Mouse (Mus musculus) liver, embryonic 13.5 days (tissue): ENCODE measurements at regions not wholly inside any gene's neighbourhood (a gene's known extent, or its start where the extent isn't known, plus 50 kb on each side); places are given as distances from the start of the nearest gene placed in this dataset.

Experiments used
- ATAC-seq: fragments of 200-750 bp; cut with Nextera tagmentation; 2 replicates; pipeline ENCODE4 v1.8.0; 2017; ENCODE audit warnings: low read depth, mild to moderate bottlenecking, moderate number of reproducible peaks, moderate library complexity
- DNase-seq: peaks from one replicate; pipeline ENCODE4 v3.0.0; 2022
- H3K27ac ChIP-seq: fragments of 300-500 bp; sonication (generic); 2 replicates; pipeline ENCODE4 v1.5.1; 2015; ENCODE audit warnings: moderate library complexity, mild to moderate bottlenecking, inconsistent platforms
- H3K27me3 ChIP-seq: fragments of 300-500 bp; sonication (generic); 2 replicates; pipeline ENCODE4 v1.6.1; 2015; ENCODE audit warnings: mild to moderate bottlenecking, inconsistent platforms
- H3K36me3 ChIP-seq: fragments of 300-500 bp; sonication (generic); 2 replicates; pipeline ENCODE4 v1.6.1; 2015; ENCODE audit warnings: mild to moderate bottlenecking, inconsistent platforms
- H3K4me1 ChIP-seq: fragments of 300-500 bp; sonication (generic); replicated peaks from 2 replicates; pipeline ENCODE4 v1.6.1; 2015; ENCODE audit warnings: inconsistent platforms
- H3K4me2 ChIP-seq: fragments of 300-500 bp; sonication (generic); 2 replicates; pipeline ENCODE4 v1.6.1; 2015; ENCODE audit warnings: inconsistent platforms, mild to moderate bottlenecking, moderate library complexity
- H3K4me3 ChIP-seq: fragments of 300-500 bp; sonication (generic); replicated peaks from 2 replicates; pipeline ENCODE4 v1.5.1; 2015; ENCODE audit warnings: mild to moderate bottlenecking, inconsistent platforms
- H3K9ac ChIP-seq: fragments of 300-500 bp; sonication (generic); 2 replicates; pipeline ENCODE4 v1.6.1; 2015; ENCODE audit warnings: mild to moderate bottlenecking, inconsistent platforms
- H3K9me3 ChIP-seq: fragments of 300-500 bp; sonication (generic); replicated peaks from 2 replicates; pipeline ENCODE4 v1.6.1; 2016; ENCODE audit warnings: inconsistent platforms
- WGBS: fragments of 180-500 bp; shearing (Covaris S2); methylation state at CpG from one replicate; pipeline ENCODE4 v1.1.7; 2015; ENCODE audit not compliant: insufficient replicate concordance; 5-methylcytosine and 5-hydroxymethylcytosine counted together

GRCm38 (mm10) chr3:121021126-121021848 is 150.2 kb downstream of the Rwdd3 start:
- no peak for ATAC-seq
- no peaks in the 10 kb centered on the region for H3K27me3 ChIP-seq
- no peaks in the 10 kb centered on the region for H3K4me1 ChIP-seq
- no peak overlapping the region for H3K4me2 ChIP-seq
- no peak overlapping the region for H3K27ac ChIP-seq
- 58% methylated on average over 4 of the region's 4 CpGs for WGBS
- no peak for DNase-seq
- no peak overlapping the region for H3K4me3 ChIP-seq
- H3K9me3 ChIP-seq = no peaks in the 10 kb centered on the region
- no peaks in the 10 kb centered on the region for H3K36me3 ChIP-seq
- no peak overlapping the region for H3K9ac ChIP-seq

- H3K27ac ChIP-seq = no peak overlapping the region
- H3K4me2 ChIP-seq = no peak overlapping the region
- no peak overlapping the region for H3K9ac ChIP-seq
- no peaks in the 10 kb centered on the region for H3K9me3 ChIP-seq
- WGBS = 69% methylated on average over 6 of the region's 6 CpGs
- H3K4me1 ChIP-seq = no peaks in the 10 kb centered on the region
- H3K36me3 ChIP-seq = no peaks in the 10 kb centered on the region
- DNase-seq (no peak), ATAC-seq (no peak)
- H3K27me3 ChIP-seq = no peaks in the 10 kb centered on the region
- H3K4me3 ChIP-seq = no peak overlapping the region
These were observed 162.3 kb downstream of the Rwdd3 start for GRCm38 (mm10) chr3:121009223-121009622.

GRCm38 (mm10) chr3:120983556-120984270 is 187.8 kb downstream of the Rwdd3 start:
- DNase-seq (no peak), ATAC-seq (no peak)
- H3K36me3 ChIP-seq = no peaks in the 10 kb centered on the region
- H3K9ac ChIP-seq = no peak overlapping the region
- no peaks in the 10 kb centered on the region for H3K9me3 ChIP-seq
- WGBS = 57% methylated on average over 17 of the region's 17 CpGs
- no peak overlapping the region for H3K27ac ChIP-seq
- no peaks in the 10 kb centered on the region for H3K4me1 ChIP-seq
- H3K4me2 ChIP-seq = no peak overlapping the region
- H3K4me3 ChIP-seq = no peak overlapping the region
- H3K27me3 ChIP-seq = no peaks in the 10 kb centered on the region

GRCm38 (mm10) chr3:120982795-120983555 is 188.5 kb downstream of the Rwdd3 start:
- no peaks in the 10 kb centered on the region for H3K27me3 ChIP-seq
- H3K36me3 ChIP-seq = no peaks in the 10 kb centered on the region
- ATAC-seq = no peak
- H3K4me2 ChIP-seq = no peak overlapping the region
- no peak for DNase-seq
- no peak overlapping the region for H3K9ac ChIP-seq
- H3K9me3 ChIP-seq = no peaks in the 10 kb centered on the region
- WGBS = 27% methylated on average over 10 of the region's 10 CpGs
- H3K27ac ChIP-seq = no peak overlapping the region
- no peaks in the 10 kb centered on the region for H3K4me1 ChIP-seq
- H3K4me3 ChIP-seq = no peak overlapping the region

- H3K4me2 ChIP-seq = no peak overlapping the region
- no peaks in the 10 kb centered on the region for H3K9me3 ChIP-seq
- no peaks in the 10 kb centered on the region for H3K36me3 ChIP-seq
- ATAC-seq (no peak), DNase-seq (no peak)
- no peak overlapping the region for H3K4me3 ChIP-seq
- H3K27ac ChIP-seq = no peak overlapping the region
- 15% methylated on average over 4 of the region's 4 CpGs for WGBS
- H3K4me1 ChIP-seq = no peaks in the 10 kb centered on the region
- no peak overlapping the region for H3K9ac ChIP-seq
- no peaks in the 10 kb centered on the region for H3K27me3 ChIP-seq
These were observed 189.3 kb downstream of the Rwdd3 start for GRCm38 (mm10) chr3:120982218-120982617.

GRCm38 (mm10) chr3:120970746-120971466 is 200.6 kb downstream of the Rwdd3 start:
- Histone ChIP-seq H3K27ac (no peak overlapping the region), H3K4me2 (no peak overlapping the region)

GRCm38 (mm10) chr3:120946906-120947305 is 224.6 kb downstream of the Rwdd3 start:
- 70% methylated on average over 8 of the region's 8 CpGs for WGBS
- Histone ChIP-seq H3K4me3 (no peak overlapping the region), H3K27ac (no peak overlapping the region), H3K4me2 (no peak overlapping the region), H3K27me3 (no peaks in the 10 kb centered on the region), H3K9ac (no peak overlapping the region), H3K9me3 (no peaks in the 10 kb centered on the region; the same call in 1 of the 2 replicates), H3K4me1 (no peaks in the 10 kb centered on the region), H3K36me3 (no peaks in the 10 kb centered on the region)
- ATAC-seq = no peak
- no peak for DNase-seq

More at GRCm38 (mm10) chr3:120970746-120971466, 200.6 kb downstream of the Rwdd3 start:
- H3K27me3 ChIP-seq = no peaks in the 10 kb centered on the region
- no peaks in the 10 kb centered on the region for H3K36me3 ChIP-seq
- WGBS = 70% methylated on average over 14 of the region's 14 CpGs
- DNase-seq (no peak), ATAC-seq (no peak)
- no peaks in the 10 kb centered on the region for H3K9me3 ChIP-seq
- H3K4me3 ChIP-seq = no peak overlapping the region
- H3K4me1 ChIP-seq = no peaks in the 10 kb centered on the region
- H3K9ac ChIP-seq = no peak overlapping the region

- Histone ChIP-seq H3K9ac (no peak overlapping the region), H3K4me1 (no peaks in the 10 kb centered on the region), H3K27ac (no peak overlapping the region), H3K27me3 (no peaks in the 10 kb centered on the region), H3K36me3 (no peaks in the 10 kb centered on the region), H3K4me3 (no peak overlapping the region), H3K9me3 (no peaks in the 10 kb centered on the region), H3K4me2 (no peak overlapping the region)
- DNase-seq = no peak
- no peak for ATAC-seq
- WGBS = 45% methylated on average over 4 of the region's 4 CpGs
These were observed 237.1 kb downstream of the Rwdd3 start for GRCm38 (mm10) chr3:120934401-120934800.

GRCm38 (mm10) chr3:120920351-120920750 is 251.1 kb downstream of the Rwdd3 start:
- Histone ChIP-seq H3K27ac (no peak overlapping the region), H3K4me3 (no peak overlapping the region), H3K27me3 (no peaks in the 10 kb centered on the region), H3K9me3 (no peaks in the 10 kb centered on the region), H3K4me2 (no peak overlapping the region), H3K9ac (no peak overlapping the region), H3K36me3 (no peaks in the 10 kb centered on the region), H3K4me1 (no peaks in the 10 kb centered on the region)
- DNase-seq (no peak), ATAC-seq (no peak)
- 40% methylated on average over 2 of the region's 2 CpGs for WGBS

GRCm38 (mm10) chr3:120898931-120899330 is 272.6 kb downstream of the Rwdd3 start:
- no peak overlapping the region for H3K27ac ChIP-seq
- H3K9me3 ChIP-seq = 0 out of 2 replicates have a peak, but pooled peaks cover 8% of the 10 kb centered on the region
- H3K4me1 ChIP-seq = no peaks in the 10 kb centered on the region
- no peak overlapping the region for H3K4me3 ChIP-seq
- H3K4me2 ChIP-seq = no peak overlapping the region
- no peaks in the 10 kb centered on the region for H3K27me3 ChIP-seq
- 79% methylated on average over 5 of the region's 5 CpGs for WGBS
- no peak for DNase-seq
- no peak for ATAC-seq
- no peaks in the 10 kb centered on the region for H3K36me3 ChIP-seq
- H3K9ac ChIP-seq = no peak overlapping the region

- no peak for DNase-seq
- ATAC-seq = no peak
- no peaks in the 10 kb centered on the region for H3K27me3 ChIP-seq
- no peak overlapping the region for H3K4me3 ChIP-seq
- no peaks in the 10 kb centered on the region for H3K4me1 ChIP-seq
- H3K9ac ChIP-seq = no peak overlapping the region
- 67% methylated on average over 9 of the region's 9 CpGs for WGBS
- 0 out of 2 replicates have a peak, but pooled peaks cover 8% of the 10 kb centered on the region for H3K9me3 ChIP-seq
- H3K27ac ChIP-seq = no peak overlapping the region
- H3K4me2 ChIP-seq = no peak overlapping the region
- H3K36me3 ChIP-seq = no peaks in the 10 kb centered on the region
These were observed 273.2 kb downstream of the Rwdd3 start for GRCm38 (mm10) chr3:120898258-120898657.
